Mouse (Mus musculus): ENCODE measurements at regions not wholly inside any gene's neighbourhood (a gene's known extent, or its start where the extent isn't known, plus 50 kb on each side); places are given as distances from the start of the nearest gene placed in this dataset.

DNA sequence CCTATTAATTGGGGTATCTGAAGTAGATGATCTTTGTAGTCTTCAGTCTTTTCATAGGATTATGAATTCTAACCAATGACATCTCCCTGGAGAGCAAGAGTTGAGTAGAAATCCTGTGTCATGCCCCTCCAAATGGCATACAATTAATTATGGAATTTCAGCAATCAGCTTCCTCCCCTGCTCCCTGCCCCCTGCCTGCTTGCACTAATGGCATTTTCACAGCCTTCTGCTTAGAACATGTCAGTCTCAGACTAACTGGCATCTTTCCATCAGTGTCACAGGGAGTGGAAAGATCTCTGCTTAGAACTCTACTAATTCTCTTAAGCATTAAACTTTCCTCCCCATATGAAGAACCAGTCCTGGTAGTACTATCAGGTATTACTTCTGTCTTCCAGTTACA is 581.8 kb upstream of the Camk1g start:
- in situ Hi-C loops (cut with MboI, MseI), result no loop called here

DNA sequence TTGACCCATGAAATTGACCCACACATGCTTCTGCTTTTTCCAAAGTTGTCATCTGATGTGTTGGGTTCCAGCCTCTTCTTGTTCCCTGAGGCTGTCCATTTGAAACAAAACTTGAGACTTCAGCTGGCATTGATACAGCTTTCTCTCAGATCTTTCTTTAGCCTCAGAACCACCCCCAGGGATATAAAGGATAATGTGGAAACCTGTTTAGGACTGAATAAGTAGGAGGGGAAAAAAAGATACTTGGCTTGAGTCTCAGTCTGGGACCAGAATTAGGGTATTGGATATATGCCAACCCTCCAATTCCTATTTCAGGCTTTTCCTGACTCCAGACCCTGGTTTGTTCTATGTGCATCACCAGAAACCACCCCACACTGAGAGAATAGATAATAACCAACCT is 579.7 kb upstream of the Camk1g start:
- in situ Hi-C loops (cut with MboI, MseI), result no loop called here

DNA sequence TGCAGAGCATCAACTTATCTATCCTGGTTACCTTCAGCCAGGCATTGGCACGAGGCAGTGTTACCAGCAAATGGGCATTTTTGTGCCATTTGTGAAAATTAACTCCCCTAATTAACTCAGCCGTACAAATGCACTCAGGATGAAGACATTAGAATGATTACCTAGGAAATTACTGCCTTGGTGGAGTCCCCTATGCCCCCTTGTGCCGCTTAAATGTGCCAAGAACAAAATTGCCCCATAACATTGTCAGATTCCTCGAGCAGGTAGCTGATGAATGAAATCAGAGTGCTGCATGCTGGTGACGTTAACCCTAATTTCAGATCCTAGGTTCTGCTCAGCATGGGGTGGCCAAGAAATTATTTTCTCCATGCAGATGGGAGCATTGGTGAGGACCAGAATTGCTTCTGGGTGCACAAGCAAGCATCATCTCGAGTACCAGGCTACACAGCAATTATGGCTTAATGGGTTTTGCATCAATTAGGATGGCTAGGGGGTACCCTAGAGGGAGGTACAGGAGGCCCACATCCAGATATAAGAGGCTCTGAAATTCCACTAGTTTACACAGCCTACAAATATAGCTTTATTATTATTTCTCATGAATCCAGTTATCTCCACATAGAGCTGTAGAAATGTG is 577.0 kb upstream of the Camk1g start:
- in situ Hi-C loops (cut with MboI, MseI), result no loop called here

DNA sequence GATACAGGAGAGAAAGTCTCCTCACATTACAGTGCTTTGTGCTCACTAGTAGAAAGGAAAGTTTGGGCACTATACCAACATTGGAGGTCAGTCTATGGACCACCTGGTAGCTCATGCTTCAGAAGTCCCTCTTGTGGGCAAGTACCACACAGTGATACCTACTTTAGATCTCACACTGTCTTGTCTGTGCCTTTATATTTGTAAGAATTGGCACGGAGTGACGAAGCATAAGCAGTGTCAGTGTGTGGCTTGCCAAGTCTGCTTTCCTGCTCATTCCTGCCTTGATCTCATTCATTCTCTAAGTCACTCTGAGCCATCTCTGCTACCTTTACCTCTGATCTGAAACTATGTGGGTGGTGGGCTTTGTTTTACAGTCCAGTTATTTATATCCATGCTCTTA is 565.9 kb upstream of the Camk1g start:
- in situ Hi-C loops (cut with MboI, MseI), result no loop called here

DNA sequence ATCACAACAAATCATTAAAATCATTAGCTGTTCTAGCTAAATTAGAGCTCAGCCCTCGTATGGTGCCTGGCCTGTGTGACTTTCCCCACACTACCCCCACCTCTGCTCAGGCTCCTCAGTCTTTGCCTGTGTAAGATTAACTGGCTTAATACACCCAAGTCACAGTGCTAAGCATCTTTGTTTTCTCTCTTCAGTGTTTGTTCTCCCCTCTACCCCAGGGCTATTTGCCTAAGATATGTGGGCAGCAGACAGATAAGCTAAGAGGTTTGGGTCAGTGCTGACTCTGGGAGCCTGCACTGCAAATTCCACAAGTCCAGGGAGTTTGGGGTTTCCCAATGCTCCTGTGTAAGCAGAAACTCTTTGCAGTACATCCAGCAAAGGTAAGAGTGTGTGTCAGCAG is 564.2 kb upstream of the Camk1g start:
- in situ Hi-C loops (cut with MboI, MseI), result no loop called here

DNA sequence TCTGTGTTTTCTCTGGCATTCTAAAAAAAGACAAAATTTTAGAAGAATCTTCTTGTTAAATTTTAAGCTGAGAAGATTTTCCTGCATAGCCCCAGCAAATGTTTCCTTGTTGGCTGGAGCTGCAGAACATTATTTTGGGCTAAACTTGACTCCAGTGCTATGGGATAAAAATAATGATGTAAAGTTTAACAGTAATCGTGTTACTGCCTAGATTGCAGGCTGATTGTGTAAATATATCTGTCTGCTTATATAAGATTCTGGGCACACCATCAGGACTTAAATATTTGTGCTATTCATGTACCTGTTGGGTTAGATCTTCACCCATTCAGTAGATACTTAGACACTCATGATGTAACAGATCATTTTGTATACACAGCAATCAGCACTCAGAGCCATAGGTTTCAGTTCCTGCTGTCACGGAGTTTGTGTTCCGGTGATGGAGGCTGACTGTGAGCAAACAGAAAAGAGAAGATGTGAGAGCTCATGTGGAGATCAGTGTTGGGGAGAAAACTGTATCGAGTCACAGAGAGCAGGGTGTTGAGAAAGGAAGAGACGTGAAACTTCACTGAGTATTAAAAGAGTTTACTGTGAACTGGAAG is 561.1 kb upstream of the Camk1g start:
- in situ Hi-C loops (cut with MboI, MseI), result no loop called here

DNA sequence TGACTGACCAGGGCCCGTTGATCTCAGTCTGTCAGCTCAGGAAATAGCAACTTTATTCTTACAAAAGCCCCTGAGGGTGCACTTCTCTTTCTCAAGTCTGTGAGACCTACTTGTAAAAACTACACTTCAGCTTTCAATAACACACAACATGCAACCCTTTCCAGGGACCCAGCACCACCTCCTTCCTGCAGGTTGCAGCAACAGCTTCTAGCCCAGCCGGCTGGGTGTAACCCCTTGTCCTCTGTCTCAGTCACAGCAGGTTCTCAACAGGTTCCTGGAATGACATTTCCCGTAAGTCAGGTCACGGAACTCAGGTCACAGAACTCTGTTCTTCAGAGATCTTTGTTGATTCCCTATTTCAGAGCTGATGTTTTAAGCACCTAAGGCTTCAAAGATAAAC is 558.5 kb upstream of the Camk1g start:
- in situ Hi-C loops (cut with MboI, MseI), result loop anchor here in 1 of 2 experiments (10.0 kb wide), 1 partner anchor 1086 kb away; no protein-coding TSS in a partner anchor

DNA sequence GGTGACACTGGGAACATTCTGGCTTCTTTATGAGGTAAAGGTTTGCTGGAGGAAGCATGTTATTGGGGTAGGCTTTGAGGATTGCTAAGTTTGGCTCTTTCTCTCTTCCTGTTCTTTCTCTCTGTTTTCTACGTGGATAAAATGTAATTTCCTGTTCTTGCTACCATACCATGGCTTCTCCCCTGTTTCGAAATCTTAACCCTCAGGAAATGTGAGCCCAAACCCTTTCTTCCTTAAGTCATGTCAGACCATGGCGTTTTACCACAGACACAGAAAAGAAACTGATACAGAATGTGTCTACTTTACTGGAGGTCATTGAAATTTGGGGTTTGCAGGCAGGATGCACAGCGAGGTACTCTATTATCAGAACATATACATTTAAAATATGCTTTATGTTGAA is 552.7 kb upstream of the Camk1g start:
- in situ Hi-C loops (cut with MboI, MseI), result loop anchor here in 1 of 2 experiments (10.0 kb wide), 1 partner anchor 1092 kb away; no protein-coding TSS in a partner anchor

DNA sequence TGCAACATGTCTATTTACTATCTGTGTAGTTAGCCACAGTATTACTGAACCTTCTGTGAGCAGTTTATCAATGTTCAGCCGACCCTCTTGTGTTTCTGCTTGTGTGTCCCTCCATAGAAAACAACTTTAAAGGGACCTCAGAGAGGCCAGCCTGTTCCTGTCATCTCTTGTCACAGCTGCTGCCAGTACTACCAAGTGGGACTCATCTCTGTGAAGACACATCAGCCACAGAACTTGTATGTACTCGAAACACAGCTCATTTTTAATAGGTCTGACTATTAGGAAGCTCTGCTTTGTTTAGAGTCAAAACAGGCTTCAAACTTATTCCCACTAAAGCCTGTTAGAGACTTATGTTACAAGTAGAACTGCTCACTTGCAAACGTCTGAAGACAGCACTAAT is 549.1 kb upstream of the Camk1g start:
- in situ Hi-C loops (cut with MboI, MseI), result no loop called here

DNA sequence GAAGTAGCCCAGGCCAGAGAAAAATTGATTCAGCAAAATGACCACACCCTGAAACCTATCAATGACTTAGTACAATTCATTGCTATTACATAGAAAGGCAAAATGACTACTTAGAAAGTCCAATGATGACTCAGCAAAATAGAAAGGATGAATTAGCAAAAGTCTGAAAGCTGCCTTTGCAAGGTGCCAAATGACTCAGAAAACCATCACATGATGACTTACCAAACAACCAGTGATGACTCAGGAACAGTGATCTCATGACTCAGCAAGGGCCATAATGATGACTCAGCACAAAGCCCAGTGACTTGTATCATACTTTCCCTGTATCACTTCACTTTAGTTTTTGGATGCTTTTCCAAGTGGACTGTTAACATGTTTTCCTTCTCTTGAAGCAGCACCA is 535.6 kb upstream of the Camk1g start:
- in situ Hi-C loops (cut with MboI, MseI), result loop anchor here in 1 of 2 experiments (10.0 kb wide), 1 partner anchor 381 kb away; no protein-coding TSS in a partner anchor

DNA sequence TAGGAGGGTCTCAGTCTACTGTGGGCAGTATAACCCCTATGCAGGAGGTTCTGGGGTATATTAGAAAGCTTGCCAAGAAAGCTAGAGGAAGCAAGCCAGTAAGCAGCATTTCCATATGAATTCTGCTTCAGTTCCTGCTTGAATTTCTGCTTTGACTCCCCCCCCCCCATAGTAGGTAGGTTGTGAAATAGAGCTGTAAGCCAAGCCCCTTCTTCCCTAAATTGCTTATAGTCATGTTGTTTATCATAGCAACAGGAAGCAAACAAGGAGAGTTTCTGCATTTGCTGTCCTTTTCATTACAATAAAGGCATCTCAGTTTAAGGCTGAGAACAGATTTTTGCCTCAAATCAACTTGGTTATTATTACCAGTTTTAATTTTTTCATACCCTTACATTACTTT is 524.0 kb upstream of the Camk1g start:
- in situ Hi-C loops (cut with MboI, MseI), result no loop called here

DNA sequence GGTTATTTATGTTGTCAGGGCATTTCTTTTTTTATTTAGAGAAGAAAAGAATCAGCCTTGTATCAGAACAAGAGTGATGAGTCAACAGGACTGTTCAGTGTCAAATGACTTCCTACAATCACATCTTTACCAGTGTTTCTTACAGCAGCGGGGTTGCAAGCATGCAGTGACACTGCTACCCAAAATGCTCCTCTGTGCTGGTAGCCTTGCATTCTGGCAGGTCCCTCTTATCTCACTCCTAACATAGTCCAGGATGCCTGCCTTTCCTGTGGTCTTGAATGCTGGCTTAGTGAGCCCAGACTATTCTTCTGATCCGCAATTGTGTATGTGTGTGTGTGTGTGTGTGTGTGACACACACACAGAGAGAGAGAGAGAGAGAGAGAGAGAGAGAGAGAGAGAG is 506.4 kb upstream of the Camk1g start:
- in situ Hi-C loops (cut with MboI, MseI), result no loop called here

DNA sequence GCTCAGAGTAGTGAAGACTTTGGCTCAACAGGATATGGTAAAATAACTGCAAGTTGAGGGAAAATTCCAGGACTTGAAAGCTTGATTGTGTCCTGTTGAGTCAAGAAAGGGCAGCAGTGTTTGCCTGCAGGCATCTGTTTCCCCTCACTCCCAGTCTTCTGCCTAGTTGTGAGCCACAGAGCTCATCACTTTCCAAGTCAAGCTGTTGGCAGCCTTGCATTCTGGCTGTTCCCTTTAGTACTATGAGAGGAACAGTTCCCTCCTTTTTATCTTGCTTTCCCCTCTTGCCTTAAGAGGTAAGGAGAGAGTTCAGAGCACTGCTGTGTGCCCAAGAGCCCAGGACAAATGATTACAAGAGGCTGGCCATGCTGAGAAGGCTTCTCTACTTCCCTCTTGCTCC is 506.0 kb upstream of the Camk1g start:
- in situ Hi-C loops (cut with MboI, MseI), result no loop called here

DNA sequence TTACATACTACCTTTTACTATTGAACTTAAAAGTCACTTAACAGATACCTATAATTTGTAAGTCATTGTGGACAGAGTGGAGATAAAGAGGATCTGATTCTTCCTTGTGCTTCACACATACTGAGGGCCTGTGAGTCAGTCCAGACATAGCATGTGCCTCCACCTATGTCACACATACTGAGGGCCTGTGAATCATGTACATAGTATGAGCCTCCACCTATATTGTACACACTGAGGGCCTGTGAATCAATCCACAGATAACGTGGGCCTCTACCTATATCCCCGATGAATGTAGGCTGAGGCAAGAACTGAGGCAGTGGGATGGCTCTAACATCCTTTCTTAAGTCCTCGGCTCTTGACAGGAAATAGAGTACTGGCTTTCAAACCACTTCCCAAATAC is 505.2 kb upstream of the Camk1g start:
- in situ Hi-C loops (cut with MboI, MseI), result no loop called here

DNA sequence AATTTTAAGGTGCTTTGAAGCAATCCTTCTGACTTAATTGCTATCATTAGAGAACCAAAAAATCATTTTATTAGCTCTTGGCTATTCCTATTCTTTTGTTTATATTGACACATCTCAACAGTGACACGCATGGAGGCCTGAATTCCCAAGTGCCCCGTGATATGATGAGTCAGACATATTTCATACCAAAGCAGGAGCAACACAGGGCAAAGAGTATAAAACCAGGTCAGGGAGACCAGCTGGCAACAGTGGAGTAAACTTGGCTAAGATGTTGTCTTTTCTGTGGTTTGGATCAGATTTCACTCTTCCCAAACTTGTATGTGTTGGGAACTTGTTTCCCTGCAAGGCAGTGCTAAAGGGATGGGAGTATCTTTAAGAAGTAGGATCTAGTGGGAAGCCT is 500.6 kb upstream of the Camk1g start:
- in situ Hi-C loops (cut with MboI, MseI), result no loop called here

DNA sequence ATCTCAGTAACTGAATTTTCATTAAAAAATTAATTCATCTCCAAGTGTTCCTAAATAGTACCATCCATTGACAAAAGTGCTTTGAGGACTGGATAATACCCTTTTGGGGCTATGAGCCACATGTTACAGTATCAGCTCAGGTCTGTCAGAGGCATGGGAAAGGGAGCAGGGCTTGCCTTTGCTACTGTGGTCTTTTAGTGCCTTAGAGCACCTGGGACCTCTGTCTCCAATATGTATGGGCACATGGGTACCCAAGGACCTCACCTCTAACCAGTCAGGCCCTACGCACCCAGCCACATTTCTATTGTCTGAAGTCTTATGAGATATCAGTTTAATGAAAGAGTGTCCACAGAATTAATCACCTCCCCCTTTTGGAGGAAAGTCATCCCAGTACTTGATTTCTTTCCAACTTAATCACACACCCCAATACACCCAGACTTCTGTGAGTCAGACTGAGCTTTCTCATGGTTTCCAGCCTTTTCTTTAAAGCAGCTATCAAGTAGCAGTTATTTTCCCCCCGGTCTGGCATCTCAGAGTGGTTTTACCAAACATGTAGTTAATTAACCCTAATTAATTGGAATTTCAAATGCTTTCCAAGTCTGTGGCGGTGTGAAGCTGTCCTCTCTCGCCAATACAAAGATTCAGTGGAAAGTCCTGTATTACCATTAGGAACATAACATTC is 498.7 kb upstream of the Camk1g start:
- in situ Hi-C loops (cut with MboI, MseI), result no loop called here

DNA sequence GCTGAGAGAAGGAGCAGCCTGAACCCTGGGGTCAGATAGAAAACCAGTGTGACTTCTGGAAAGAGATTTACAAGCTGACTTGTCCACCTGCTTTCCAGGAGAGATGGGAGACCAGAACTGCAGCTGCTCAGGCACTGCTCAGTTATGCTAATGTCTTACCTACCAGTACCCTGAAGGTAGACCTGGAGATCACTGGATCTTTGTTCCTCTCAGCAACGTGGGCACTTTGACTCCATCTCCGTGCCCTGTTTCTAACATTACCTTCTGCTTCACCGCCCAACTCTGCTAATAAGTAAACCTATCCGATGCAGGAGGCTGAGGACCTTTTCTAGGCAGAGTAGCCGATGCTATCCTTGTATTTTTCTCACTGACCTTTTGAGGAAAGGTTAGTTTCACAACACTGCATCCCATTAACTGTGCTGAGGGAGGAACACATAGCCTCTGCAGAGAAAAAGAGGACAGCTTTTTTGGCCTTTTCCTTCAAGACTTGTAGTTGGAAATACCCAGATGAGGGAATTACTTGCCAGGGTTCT is 490.7 kb upstream of the Camk1g start:
- in situ Hi-C loops (cut with MboI, MseI), result no loop called here

DNA sequence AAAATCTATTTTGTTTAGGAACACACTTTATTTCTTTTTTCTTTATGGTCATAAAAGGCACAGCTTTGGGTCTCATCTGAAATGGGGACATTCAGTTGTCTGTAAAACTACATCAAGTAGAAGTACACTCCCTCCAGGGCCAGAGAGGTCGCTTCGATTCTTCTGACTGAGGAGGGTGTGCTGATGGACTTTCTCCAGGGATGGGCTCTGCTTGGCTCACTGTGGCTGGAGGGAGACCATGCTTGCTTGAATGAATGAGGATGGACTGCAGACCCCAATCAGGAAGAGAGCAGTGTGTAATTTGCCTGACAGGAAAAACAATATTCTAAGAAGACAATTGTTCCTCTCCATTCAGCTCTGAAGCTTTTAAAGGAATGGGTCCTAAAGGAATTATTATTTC is 490.3 kb upstream of the Camk1g start:
- in situ Hi-C loops (cut with MboI, MseI), result no loop called here

DNA sequence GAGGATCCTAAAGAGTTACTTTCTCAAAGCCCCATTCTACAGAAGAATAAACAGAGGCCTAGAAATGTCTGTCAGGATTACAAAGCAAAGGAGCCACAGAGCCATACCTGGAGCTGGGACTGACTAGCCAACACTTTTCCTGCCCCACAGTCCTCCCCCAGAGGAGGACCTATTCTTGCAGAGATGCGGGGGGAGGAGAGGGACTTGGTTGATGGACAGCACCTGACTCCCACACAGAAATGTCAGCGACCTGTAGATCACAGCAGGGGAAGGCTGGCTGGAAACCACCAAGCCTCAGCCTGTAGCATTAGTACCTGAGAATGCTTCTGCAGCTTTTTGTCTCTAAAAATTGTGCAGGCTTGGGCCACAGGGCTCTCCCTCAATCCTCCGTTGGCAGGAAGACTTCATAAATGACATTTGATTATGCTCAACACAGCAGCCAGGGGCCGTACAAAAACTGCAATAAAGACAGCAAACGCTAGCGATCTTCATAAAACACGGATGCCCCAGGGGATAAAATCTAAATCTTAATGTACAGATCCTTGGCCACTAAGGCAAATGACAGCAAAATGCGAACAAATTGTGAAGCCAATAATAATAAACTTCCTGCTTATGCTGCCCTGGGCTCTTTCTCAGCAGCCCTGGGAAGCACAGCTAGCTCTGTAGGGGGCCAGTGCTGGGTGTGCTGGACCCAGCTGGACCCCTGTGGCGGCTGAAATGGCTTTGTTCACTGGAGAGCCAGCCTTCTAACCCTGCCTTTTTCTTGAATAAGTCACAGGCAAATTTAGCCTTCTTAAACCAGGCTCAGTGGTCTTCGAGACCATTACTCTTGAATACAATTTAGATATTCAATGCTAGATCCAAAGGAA is 489.4 kb upstream of the Camk1g start:
- in situ Hi-C loops (cut with MboI, MseI), result no loop called here

DNA sequence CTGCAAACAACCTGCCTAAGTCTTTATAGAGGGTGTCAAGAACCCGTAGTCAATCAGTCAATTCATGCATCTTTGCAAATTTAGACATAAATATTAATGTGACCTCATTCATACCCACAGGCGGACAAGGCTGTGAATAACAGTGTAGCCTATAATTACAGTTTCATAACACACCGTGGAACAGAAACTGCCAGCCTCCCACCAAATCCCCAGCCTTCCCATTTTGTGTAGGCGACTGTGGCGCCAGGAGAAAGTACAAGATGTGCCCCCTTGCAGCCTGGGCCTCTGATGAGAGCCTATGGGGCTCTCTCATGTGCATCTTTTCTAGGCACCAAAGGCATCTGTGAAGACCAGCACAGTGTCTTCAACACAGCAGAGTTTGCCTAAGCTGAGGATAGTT is 477.8 kb upstream of the Camk1g start:
- in situ Hi-C loops (cut with MboI, MseI), result no loop called here

DNA sequence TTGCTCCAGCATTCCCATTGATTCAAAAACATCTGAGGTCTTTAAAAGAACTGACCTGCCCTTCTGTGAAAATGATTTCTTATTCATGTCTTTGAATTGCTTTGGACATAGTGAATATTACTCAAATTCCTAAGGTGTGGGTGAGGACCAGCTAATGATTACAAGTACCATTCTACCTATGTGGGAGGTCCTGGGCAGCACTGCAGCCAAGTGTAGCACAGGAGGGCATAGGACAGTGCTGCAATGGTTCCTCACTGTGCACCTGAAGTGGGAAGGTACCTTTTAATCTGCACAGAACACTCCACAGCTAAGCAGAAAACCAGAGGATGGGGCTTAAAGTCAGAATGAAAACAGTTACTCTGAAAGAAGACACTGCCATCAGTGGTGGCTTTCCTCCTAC is 474.8 kb upstream of the Camk1g start:
- in situ Hi-C loops (cut with MboI, MseI), result no loop called here

DNA sequence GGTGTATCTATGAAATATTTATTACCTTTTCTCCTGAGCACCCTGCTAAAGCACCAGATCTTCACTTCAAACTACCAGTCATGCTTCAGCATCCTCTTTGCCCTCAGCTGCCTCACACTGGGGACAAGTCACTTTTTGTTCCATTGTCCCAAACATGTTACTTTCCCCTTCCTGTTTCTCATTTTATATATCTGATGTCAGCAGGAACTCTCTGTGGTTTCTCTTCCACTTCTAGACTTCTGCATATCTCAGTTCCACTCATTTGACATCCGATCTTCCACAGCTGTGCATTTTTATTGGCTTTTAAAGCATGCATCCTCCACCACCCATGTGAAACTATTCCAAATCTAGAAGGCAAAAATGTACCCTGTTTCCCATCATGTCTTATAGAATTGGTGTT is 474.4 kb upstream of the Camk1g start:
- in situ Hi-C loops (cut with MboI, MseI), result no loop called here

Measured in T-helper 17 cell (primary cell).